Mouse (Mus musculus) granulocyte monocyte progenitor cell, adult 5-6 weeks (primary cell): Measurements from ENCODE around the gene Sugct. TPM values are rescaled to one million over a fixed set of nuclear protein-coding genes. Genes with fewer than 3 reads are reported as not detected.
A peak's percentile ranks its signal among the peaks of the same experiment; 100 is the strongest.
"Not testable (repeated sequence)": the region's sequence is repeated elsewhere in the genome, so short reads cannot be mapped to it uniquely, and the experiment has no call there.

Experiments used
- ATAC-seq: replicated peaks from 2 replicates; pipeline ENCODE4 v1.8.0; 2016; ENCODE audit warnings: mild to moderate bottlenecking, moderate TSS enrichment, inconsistent platforms; ENCODE audit not compliant: poor library complexity, severe bottlenecking
- total RNA-seq, 2 experiments: library from RNA; stranded (forward) in 1 of 2; stranded (reverse) in 1 of 2; fragments of 200-712, 200-1000 nt in 1 of 2; fragments of >200 nt in 1 of 2; fragmentation: Nextera tagmentation in 1 of 2; gene quantifications; 2 replicates each; pipeline ENCODE4 v1.2.3; 2014 to 2017

Gene Sugct
- total RNA-seq, 2 experiments from 2014 or later = 0.52 TPM; not detected in 1

DNA sequence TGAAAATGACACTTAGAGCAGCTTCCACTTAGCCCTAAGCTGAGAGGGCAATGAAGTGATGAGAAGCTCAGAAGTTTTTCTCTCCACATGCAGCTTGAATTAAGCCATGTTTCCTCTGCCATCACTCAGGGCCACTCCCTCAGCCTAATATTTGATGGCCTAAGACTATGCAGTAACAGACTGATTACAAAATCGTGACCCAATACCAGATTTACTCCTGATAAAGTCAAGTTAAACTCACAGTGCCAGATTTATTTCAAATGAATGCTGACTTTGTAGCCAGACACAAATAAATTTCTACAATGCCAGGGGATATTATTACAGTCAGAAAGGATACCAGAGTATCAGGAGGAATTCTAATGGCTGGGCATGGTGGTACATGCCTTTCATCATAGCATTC is 89.1 kb downstream of the Sugct start:
- no peak for ATAC-seq

DNA sequence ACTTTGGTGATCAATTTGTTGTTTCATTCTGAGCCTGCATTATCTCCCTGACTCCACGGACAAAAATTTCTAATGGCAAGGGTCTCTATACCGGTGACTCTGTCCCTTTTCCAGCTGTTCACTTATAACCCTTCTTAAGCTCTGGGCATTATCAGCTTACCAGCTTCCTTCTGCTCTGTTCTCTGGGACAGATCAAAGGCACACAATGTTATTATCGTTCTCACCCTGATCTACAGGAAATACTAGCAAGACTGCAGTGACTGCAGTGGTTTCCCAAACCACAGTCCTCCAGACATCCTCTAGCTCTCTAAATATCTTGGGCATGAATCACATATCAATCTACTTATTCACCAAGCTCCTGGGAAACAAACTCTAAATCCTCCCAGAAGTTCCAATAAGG is 90.7 kb downstream of the Sugct start:
- no peak for ATAC-seq

- no peak for ATAC-seq
Measured at GRCm38 (mm10) chr13:17603756-17604155, 91.6 kb downstream of the Sugct start.

DNA sequence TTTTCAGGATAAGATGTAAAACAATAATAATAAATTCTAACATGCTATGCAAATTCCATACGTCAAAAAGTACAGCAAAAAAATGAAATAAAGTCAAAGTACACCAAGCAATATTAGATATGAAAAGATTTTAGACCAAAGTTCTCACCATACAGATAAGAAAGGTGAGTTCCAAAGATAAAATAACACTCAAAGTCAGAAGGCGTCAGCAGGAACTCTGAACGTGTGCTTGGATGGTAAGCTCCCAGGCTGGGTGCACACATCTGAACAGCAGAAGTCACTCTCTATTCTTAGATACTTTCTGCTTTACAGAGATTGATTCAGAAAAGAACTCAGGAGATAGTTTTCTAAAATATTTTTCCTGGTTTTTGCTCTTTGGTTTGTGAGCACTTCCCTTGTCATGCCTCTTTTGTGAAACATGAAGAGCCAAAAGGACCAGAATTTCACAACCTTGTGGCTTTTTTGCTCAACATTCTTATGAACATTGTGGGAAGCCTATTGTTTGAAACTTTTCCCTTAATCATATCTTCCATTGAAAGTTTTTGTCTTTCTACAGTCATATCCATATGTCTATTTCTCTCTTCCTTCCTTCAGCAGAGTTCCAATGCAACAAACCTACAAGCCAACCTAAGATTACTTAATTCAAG is 110.0 kb downstream of the Sugct start:
- peak; percentile 90 for ATAC-seq

GRCm38 (mm10) chr13:17584804-17585203 is 110.5 kb downstream of the Sugct start:
- peak; percentile 69 for ATAC-seq

DNA sequence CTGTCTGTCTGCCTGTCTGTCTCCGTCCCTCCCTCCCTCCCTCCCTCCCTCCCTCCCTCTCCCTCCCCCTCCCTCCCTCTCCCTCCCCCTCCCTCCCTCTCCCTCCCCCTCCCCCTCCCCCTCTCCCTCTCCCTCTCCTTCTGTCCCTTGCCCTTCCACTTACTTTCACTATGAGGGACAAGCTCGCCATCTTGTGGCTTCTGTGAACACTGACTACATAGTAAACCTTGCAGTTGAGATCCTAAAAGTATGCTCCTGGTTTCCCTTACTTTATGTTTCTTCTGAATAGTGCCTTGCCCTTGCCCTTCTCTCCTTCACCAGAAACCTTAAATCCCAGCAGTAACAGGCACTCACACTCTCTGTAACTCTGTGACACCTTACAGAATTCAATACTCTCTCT is 113.7 kb downstream of the Sugct start:
- no peak for ATAC-seq

- no peak for ATAC-seq
Measured at GRCm38 (mm10) chr13:17559357-17559756, 136.0 kb downstream of the Sugct start.

DNA sequence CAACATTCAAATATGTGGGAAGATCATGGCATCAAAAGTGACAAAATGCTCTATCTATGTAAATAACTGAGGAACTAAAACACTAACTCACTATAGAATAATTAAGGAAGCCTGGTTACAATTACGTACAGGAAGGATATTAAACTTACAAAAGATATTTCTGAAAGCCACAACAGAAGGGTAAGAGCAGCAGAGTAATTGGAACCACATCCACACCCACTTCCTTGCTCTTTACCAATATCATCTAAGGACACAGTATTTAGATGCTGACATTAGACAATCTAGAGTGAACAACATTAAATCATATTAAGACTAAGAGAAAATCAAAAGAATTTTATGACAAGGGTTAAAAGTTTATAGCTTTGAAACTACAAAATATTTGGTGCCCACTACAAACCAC is 159.0 kb downstream of the Sugct start:
- ATAC-seq = peak; percentile 95

DNA sequence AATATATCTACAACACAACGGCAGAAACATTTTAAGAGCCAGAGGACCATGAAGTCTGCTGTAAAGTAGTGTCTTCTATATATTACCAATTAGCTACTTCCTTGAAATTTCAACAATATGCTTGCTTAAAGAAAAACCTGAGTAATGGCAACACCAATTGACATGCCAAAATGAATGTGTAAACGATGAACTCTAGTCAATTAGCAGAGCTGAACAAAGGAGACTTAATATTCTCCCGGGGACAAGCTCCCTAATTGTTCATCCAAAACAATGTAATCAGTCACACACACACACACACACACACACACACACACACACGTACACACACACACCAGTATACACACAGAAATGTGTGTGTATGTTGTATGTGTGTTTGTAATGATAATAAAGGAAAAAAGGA is 160.5 kb downstream of the Sugct start:
- no peak for ATAC-seq

GRCm38 (mm10) chr13:17534469-17534868 is 160.9 kb downstream of the Sugct start:
- peak; percentile 85 for ATAC-seq

GRCm38 (mm10) chr13:17511184-17511778 is 184.1 kb downstream of the Sugct start:
- ATAC-seq = no peak

- ATAC-seq = no peak
Measured at GRCm38 (mm10) chr13:17494936-17495335, 200.4 kb downstream of the Sugct start.

DNA sequence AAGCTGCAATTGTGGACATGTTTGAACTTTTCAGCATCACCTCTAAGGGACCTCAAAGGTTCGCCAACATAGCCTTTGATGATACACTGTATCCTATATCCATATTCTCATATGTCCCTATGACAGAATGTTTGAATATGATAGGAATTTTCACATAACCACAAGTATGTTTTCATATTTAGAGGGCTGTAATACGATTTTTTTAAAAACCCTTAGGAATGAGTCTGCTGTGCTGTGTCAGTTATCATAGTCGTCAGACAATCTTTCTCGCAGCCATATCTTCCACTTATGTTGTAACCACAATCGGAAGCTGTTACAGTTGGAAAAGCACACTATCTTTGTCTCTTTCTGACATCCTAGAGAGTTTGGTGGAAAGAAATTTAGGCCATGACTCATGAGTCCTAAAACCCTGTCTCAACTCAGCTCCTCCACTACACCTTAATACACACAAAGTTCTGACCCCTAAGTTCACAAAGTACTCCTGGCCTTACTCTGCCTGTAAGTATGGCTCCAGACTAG is 201.2 kb downstream of the Sugct start:
- no peak for ATAC-seq

- not testable (repeated sequence) for ATAC-seq
Measured at GRCm38 (mm10) chr13:17457981-17458380, 237.4 kb downstream of the Sugct start.

DNA sequence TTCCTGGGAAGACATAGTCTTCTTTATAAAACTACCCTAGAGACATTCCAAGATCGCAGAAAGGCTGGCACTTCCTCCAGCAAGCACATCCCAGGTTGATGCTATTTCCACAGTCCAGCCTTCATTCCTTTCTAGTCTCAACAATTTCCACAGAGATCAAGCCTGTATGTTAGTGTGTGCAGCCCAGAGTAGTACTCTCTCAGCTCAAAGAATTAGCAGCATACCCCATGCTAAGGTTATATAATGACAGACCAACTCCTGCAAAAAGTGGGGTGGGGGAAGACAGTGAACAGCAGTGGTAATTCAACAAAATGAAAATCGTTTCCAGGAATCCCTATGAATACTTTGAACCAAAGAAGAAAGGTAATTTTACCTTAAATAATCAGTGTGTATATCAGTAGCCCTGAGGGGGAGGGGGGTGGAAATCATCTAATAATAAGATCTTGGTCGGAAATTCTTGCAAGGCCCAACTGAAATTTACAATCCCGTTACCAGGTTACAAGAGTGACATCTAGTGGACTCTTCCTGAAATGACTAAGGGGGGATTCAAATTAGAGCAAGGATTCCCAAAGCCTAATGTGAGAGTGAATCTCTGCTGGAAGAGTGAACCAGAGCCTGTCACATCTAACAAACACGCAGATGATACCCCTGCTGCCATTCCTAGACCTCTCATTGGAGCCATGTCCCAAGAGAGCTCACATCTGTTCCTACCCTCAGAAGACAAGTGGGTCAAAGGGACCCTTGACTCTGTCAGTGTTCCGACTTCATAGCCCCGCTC is 263.0 kb downstream of the Sugct start:
- ATAC-seq = peak; percentile 81

- ATAC-seq = no peak
Measured at GRCm38 (mm10) chr13:17421875-17422274, 273.5 kb downstream of the Sugct start.

GRCm38 (mm10) chr13:17420557-17420956 is 274.8 kb downstream of the Sugct start:
- no peak for ATAC-seq

- no peak for ATAC-seq
Measured at GRCm38 (mm10) chr13:17342836-17343235, 352.5 kb downstream of the Sugct start.

- peak; percentile 91 for ATAC-seq
Measured at GRCm38 (mm10) chr13:17335885-17336540, 359.3 kb downstream of the Sugct start.

- no peak for ATAC-seq
Measured at GRCm38 (mm10) chr13:17326863-17327262, 368.5 kb downstream of the Sugct start.

DNA sequence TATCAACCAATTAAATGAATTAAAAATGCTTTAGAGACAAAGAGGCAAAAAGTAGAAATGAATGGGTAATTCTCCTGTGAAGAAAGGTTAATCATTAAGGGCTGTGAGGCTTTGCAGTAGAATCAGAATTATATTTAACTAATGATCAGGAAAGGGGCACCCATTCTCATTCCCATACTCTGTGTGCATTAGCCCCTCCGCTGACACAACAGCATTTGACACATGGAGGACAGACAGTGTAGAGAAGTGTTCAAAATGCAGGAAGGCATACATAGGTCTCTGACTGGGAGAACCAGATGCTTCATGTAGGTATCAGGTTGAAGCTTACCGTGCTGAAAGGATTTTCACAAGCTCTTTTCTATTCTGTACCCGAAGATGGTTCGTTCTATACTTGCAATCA is 393.8 kb downstream of the Sugct start:
- no peak for ATAC-seq
